Mouse (Mus musculus): Measurements from ENCODE around the gene Bcl6. TPM values are rescaled to one million over a fixed set of nuclear protein-coding genes. Genes with fewer than 3 reads are reported as not detected.

The Bcl6 gene
- polyA plus RNA-seq, 1 experiment: 103 TPM

GRCm38 (mm10) chr16:23963896-23964668 is 24.6 kb downstream of the Bcl6 start:
- no peaks in the 10 kb centered on the region for H3K27me3 ChIP-seq (ENCODE audit: control insufficient read depth, insufficient read depth, low read length)
- H3K27ac ChIP-seq (ENCODE audit: control insufficient read depth, insufficient read depth, low read length): no peak overlapping the region
- no peaks in the 10 kb centered on the region for H3K4me1 ChIP-seq (replicated peaks; ENCODE audit: control insufficient read depth, insufficient read depth, low read length)
- H3K4me3 ChIP-seq (ENCODE audit: control insufficient read depth, insufficient read depth, low read length): no peak overlapping the region
- no peak for DNase-seq
- WGBS: 93% methylated on average over 22 of the region's 22 CpGs
- TF ChIP-seq POLR2A (IDR thresholded peaks at IDR 0.05; ENCODE audit: control insufficient read depth, extremely low read depth, insufficient read depth, low read length, poor library complexity): no peak
- H3K36me3 ChIP-seq (ENCODE audit: control insufficient read depth, insufficient read depth, low read length): peaks cover 52% of the 10 kb centered on the region

DNA sequence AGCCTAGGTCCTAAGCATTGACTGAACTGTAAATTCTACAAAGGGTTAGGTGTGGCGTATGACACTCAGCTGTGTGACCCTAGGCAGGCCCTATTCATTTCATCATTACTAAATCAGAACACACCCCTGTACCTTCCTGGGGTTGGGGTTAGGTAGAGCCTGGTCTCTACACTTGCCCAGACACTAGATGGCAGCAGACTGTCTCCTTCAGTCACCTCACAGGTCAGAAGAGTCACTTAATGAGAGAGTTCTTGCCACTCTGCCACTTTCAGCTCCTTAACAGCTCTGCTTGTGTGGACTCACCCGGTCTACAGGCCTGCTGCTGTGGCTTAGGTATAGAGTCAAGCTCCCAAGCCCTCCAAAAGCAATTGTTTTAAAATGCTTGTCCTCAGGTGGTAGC is 26.3 kb downstream of the Bcl6 start:
- peaks cover 36% of the 10 kb centered on the region for H3K36me3 ChIP-seq (ENCODE audit: control insufficient read depth, insufficient read depth, low read length)
- no peak overlapping the region for H3K4me3 ChIP-seq (ENCODE audit: control insufficient read depth, insufficient read depth, low read length)
- DNase-seq: peak; percentile 61
- no peaks in the 10 kb centered on the region for H3K4me1 ChIP-seq (replicated peaks; ENCODE audit: control insufficient read depth, insufficient read depth, low read length)
- H3K27ac ChIP-seq (ENCODE audit: control insufficient read depth, insufficient read depth, low read length): no peak overlapping the region
- WGBS: 87% methylated on average over 2 of the region's 2 CpGs
- H3K27me3 ChIP-seq (ENCODE audit: control insufficient read depth, insufficient read depth, low read length): no peaks in the 10 kb centered on the region
- TF ChIP-seq POLR2A (IDR thresholded peaks at IDR 0.05; ENCODE audit: control insufficient read depth, extremely low read depth, insufficient read depth, low read length, poor library complexity): no peak
- TF ChIP-seq CTCF (IDR thresholded peaks at IDR 0.05; ENCODE audit: borderline replicate concordance, control insufficient read depth, extremely low read depth, insufficient read depth, low read length, poor library complexity): no peak

DNA sequence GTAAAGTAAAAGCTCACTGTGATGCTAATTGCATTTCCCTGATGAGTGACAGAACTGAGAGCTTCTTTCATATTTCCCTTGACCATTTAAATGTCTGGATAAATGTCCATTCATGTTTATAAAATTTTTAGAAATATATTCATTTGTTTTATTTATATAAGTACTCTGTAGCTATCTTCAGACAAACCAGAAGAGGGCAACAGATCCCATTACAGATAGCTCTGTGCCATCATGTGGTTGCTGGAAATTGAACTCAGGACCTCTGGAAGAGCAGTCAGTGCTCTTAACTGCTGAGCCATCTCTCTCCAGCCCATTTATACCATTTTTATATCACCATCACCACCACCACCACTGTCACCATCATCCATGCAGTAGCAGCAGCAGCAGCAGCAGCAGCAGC is 29.7 kb downstream of the Bcl6 start:
- H3K36me3 ChIP-seq (ENCODE audit: control insufficient read depth, insufficient read depth, low read length): peaks cover 4% of the 10 kb centered on the region; the same call in 1 of the 2 replicates
- H3K4me1 ChIP-seq (replicated peaks; ENCODE audit: control insufficient read depth, insufficient read depth, low read length): no peaks in the 10 kb centered on the region
- no peak overlapping the region for H3K4me3 ChIP-seq (ENCODE audit: control insufficient read depth, insufficient read depth, low read length)
- DNase-seq: no peak
- no peak overlapping the region for H3K27ac ChIP-seq (ENCODE audit: control insufficient read depth, insufficient read depth, low read length)
- TF ChIP-seq CTCF (IDR thresholded peaks at IDR 0.05; ENCODE audit: borderline replicate concordance, control insufficient read depth, extremely low read depth, insufficient read depth, low read length, poor library complexity): no peak
- TF ChIP-seq POLR2A (IDR thresholded peaks at IDR 0.05; ENCODE audit: control insufficient read depth, extremely low read depth, insufficient read depth, low read length, poor library complexity): no peak
- no peaks in the 10 kb centered on the region for H3K27me3 ChIP-seq (ENCODE audit: control insufficient read depth, insufficient read depth, low read length)

- no peak overlapping the region for H3K27ac ChIP-seq (ENCODE audit: control insufficient read depth, insufficient read depth, low read length)
- H3K4me1 ChIP-seq (replicated peaks; ENCODE audit: control insufficient read depth, insufficient read depth, low read length): no peaks in the 10 kb centered on the region
- WGBS: 3% methylated on average over 1 of the region's 1 CpGs
- H3K4me3 ChIP-seq (ENCODE audit: control insufficient read depth, insufficient read depth, low read length): no peak overlapping the region
- H3K36me3 ChIP-seq (ENCODE audit: control insufficient read depth, insufficient read depth, low read length): no peaks in the 10 kb centered on the region
- H3K27me3 ChIP-seq (ENCODE audit: control insufficient read depth, insufficient read depth, low read length): no peaks in the 10 kb centered on the region
- TF ChIP-seq POLR2A (IDR thresholded peaks at IDR 0.05; ENCODE audit: control insufficient read depth, extremely low read depth, insufficient read depth, low read length, poor library complexity) (no peak), CTCF (IDR thresholded peaks at IDR 0.05; ENCODE audit: borderline replicate concordance, control insufficient read depth, extremely low read depth, insufficient read depth, low read length, poor library complexity) (no peak)
- no peak for DNase-seq
Observed at GRCm38 (mm10) chr16:23953959-23954260, 34.7 kb downstream of the Bcl6 start.

- WGBS: 78% methylated on average over 11 of the region's 11 CpGs
- Histone ChIP-seq H3K4me3 (ENCODE audit: control insufficient read depth, insufficient read depth, low read length) (no peak overlapping the region), H3K27me3 (ENCODE audit: control insufficient read depth, insufficient read depth, low read length) (no peaks in the 10 kb centered on the region), H3K4me1 (replicated peaks; ENCODE audit: control insufficient read depth, insufficient read depth, low read length) (no peaks in the 10 kb centered on the region), H3K36me3 (ENCODE audit: control insufficient read depth, insufficient read depth, low read length) (no peaks in the 10 kb centered on the region), H3K27ac (ENCODE audit: control insufficient read depth, insufficient read depth, low read length) (no peak overlapping the region)
- DNase-seq: peak; percentile 54
- TF ChIP-seq POLR2A (IDR thresholded peaks at IDR 0.05; ENCODE audit: control insufficient read depth, extremely low read depth, insufficient read depth, low read length, poor library complexity): no peak
- TF ChIP-seq CTCF (IDR thresholded peaks at IDR 0.05; ENCODE audit: borderline replicate concordance, control insufficient read depth, extremely low read depth, insufficient read depth, low read length, poor library complexity): no peak
Observed at GRCm38 (mm10) chr16:23953189-23953958, 35.3 kb downstream of the Bcl6 start.

- no peaks in the 10 kb centered on the region for H3K36me3 ChIP-seq (ENCODE audit: control insufficient read depth, insufficient read depth, low read length)
- no peak overlapping the region for H3K4me3 ChIP-seq (ENCODE audit: control insufficient read depth, insufficient read depth, low read length)
- no peak overlapping the region for H3K27ac ChIP-seq (ENCODE audit: control insufficient read depth, insufficient read depth, low read length)
- no peaks in the 10 kb centered on the region; the same call in 1 of the 2 replicates for H3K27me3 ChIP-seq (ENCODE audit: control insufficient read depth, insufficient read depth, low read length)
- no peaks in the 10 kb centered on the region for H3K4me1 ChIP-seq (replicated peaks; ENCODE audit: control insufficient read depth, insufficient read depth, low read length)
- no peak for TF ChIP-seq CTCF (IDR thresholded peaks at IDR 0.05; ENCODE audit: borderline replicate concordance, control insufficient read depth, extremely low read depth, insufficient read depth, low read length, poor library complexity)
- DNase-seq: no peak
- WGBS: 76% methylated on average over 4 of the region's 4 CpGs
Observed at GRCm38 (mm10) chr16:23952101-23952727, 36.4 kb downstream of the Bcl6 start.
